Mouse (Mus musculus) hindbrain, embryonic 14.5 days (tissue): ENCODE results near the gene Cybc1. TPM values are rescaled to one million over a fixed set of nuclear protein-coding genes. Genes with fewer than 3 reads are reported as not detected.

Experiments used
- ATAC-seq: fragments of 200-750 bp; cut with Nextera tagmentation; 2 replicates; pipeline ENCODE4 v1.8.0; 2017; ENCODE audit warnings: moderate number of reproducible peaks, mild to moderate bottlenecking, moderate TSS enrichment, moderate library complexity; ENCODE audit not compliant: low FRiP score
- DNase-seq: peaks from one replicate; pipeline ENCODE4 v3.0.0-alpha.2; 2015; ENCODE audit warnings: low spot score
- H3K27ac ChIP-seq: fragments of 300-500 bp; sonication (generic); 2 replicates; pipeline ENCODE4 v1.5.1; 2014; ENCODE audit warnings: mild to moderate bottlenecking, moderate library complexity
- H3K27me3 ChIP-seq: fragments of 300-500 bp; sonication (generic); 2 replicates; pipeline ENCODE4 v1.6.1; 2014; ENCODE audit warnings: mild to moderate bottlenecking, low read length, mixed read lengths; ENCODE audit not compliant: control insufficient read depth, insufficient read depth
- H3K36me3 ChIP-seq: fragments of 300-500 bp; sonication (generic); replicated peaks from 2 replicates; pipeline ENCODE4 v1.6.1; 2014; ENCODE audit not compliant: control insufficient read depth, insufficient read depth
- H3K4me1 ChIP-seq: fragments of 300-500 bp; sonication (generic); replicated peaks from 2 replicates; pipeline ENCODE4 v1.6.1; 2014; ENCODE audit warnings: antibody characterized with exemption, low read length, mixed read lengths; ENCODE audit not compliant: control insufficient read depth, insufficient read depth
- H3K4me2 ChIP-seq: fragments of 300-500 bp; sonication (generic); replicated peaks from 2 replicates; pipeline ENCODE4 v1.6.1; 2014; ENCODE audit warnings: mild to moderate bottlenecking, moderate library complexity
- H3K4me3 ChIP-seq: fragments of 300-500 bp; sonication (generic); replicated peaks from 2 replicates; pipeline ENCODE4 v1.5.1; 2014; ENCODE audit warnings: mild to moderate bottlenecking, low read length
- H3K9ac ChIP-seq: fragments of 300-500 bp; sonication (generic); 2 replicates; pipeline ENCODE4 v1.6.1; 2014
- H3K9me3 ChIP-seq: fragments of 300-500 bp; sonication (generic); 2 replicates; pipeline ENCODE4 v1.6.1; 2016; ENCODE audit warnings: low read length; ENCODE audit not compliant: control insufficient read depth
- WGBS: fragments of 180-500 bp; shearing (Covaris S2); extraction: QIAGEN DNeasy Blood & Tissue Kit; methylation state at CpG from one replicate; pipeline ENCODE4 v1.1.7; 2014; 5-methylcytosine and 5-hydroxymethylcytosine counted together
- polyA plus RNA-seq: library from polyadenylated mRNA; unstranded; fragments of >200 nt; fragmentation: Nextera tagmentation; extraction: Ambion mirVana; gene quantifications from 2 replicates; pipeline ENCODE4 v1.2.1, GENCODE M21; 2014

The Cybc1 gene
- polyA plus RNA-seq = 36.3 and 37.5 TPM in 2 replicates

DNA sequence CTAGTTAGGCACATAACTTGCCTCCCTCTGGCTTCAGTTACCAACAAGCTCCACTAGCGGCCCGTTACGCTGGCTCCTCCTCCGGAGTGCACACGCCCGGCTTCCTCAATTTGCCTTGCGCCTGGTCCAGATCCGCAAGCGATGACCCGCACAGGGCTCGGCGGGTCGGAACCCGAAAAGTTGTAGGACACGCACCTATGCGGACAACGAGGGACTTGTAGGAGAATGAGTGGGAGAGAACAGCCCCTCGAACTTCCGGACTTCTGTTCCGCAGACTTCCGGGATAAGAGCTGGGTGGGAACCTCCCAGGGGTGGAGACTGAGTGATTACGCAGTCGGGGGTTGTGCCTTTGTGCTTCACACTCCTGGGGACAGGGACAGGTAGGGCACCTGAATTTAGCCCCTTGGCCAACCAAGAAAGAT, at the start of gene Cybc1:
Cybc1 (minus strand) TSS at position 305 of the 422 bp plus-strand sequence.
- under 1% methylated on average over 23 of the region's 23 CpGs for WGBS
- Histone ChIP-seq H3K9ac (peak within 1 kb of the TSS; percentile 70), H3K9me3 (no peaks in the 10 kb centered on the region), H3K36me3 (peaks cover 22% of the 10 kb centered on the region), H3K4me3 (peak within 1 kb of the TSS; percentile 56), H3K4me1 (peaks cover 18% of the 10 kb centered on the region), H3K27ac (peak within 1 kb of the TSS; percentile 47), H3K27me3 (no peaks in the 10 kb centered on the region), H3K4me2 (peak within 1 kb of the TSS; percentile 78)
- DNase-seq (peak; percentile 78), ATAC-seq (peak; percentile 87)

DNA sequence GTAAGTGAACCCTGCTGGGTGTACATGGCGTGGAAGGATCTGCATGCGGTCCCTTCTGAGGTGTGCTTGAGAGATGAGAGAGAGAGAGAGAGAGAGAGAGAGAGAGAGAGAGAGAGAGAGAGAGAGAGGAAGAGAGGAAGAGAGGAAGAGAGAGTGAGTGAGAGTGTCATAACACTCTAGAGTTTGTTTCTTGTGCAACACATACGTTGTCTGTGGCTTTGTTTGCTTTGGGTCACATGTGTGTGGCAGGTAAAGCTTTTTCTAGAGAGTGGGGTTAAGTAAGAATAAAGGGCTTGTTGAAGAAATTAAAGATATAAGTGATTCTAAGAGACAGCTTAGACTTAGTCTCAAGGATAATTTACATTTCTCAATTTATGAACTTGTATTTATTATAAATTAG, 48.9 kb upstream of the Cybc1 start:
- WGBS = 91% methylated on average over 3 of the region's 3 CpGs
- H3K36me3 ChIP-seq = peaks cover 4% of the 10 kb centered on the region; the same call in 1 of the 2 replicates

DNA sequence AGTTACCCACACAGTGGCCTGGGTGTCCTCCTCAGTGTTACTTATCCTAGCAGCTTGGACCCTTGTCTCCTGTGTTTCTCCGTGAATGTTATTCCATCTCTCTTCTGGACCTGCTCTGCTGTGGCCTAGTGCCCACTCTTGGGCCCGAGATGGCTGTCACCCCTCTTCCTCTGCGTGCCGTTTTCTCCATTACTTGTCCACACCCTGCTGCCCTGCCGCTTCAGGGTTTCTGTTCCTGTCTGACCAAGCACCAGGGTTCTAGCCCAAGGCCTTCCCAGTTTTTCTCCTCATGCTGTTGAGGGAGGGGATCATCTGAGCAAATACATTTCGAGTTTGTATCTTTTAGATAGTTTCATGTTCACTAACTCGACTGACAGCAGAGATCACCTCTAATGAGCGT, 48.4 kb upstream of the Cybc1 start:
- Histone ChIP-seq H3K9me3 (no peaks in the 10 kb centered on the region), H3K9ac (no peak overlapping the region), H3K27ac (no peak overlapping the region), H3K4me2 (no peak overlapping the region), H3K36me3 (peaks cover 5% of the 10 kb centered on the region; the same call in 1 of the 2 replicates), H3K27me3 (no peaks in the 10 kb centered on the region), H3K4me3 (no peak overlapping the region), H3K4me1 (no peaks in the 10 kb centered on the region)
- no peak for ATAC-seq
- WGBS = 94% methylated on average over 8 of the region's 8 CpGs
- DNase-seq = no peak

More for the DNA sequence above, 48.9 kb upstream of the Cybc1 start:
- no peak overlapping the region for H3K27ac ChIP-seq
- H3K4me2 ChIP-seq = no peak overlapping the region
- H3K27me3 ChIP-seq = no peaks in the 10 kb centered on the region
- DNase-seq (no peak), ATAC-seq (no peak)
- no peak overlapping the region for H3K4me3 ChIP-seq
- H3K9ac ChIP-seq = no peak overlapping the region
- H3K4me1 ChIP-seq = no peaks in the 10 kb centered on the region
- no peaks in the 10 kb centered on the region for H3K9me3 ChIP-seq

DNA sequence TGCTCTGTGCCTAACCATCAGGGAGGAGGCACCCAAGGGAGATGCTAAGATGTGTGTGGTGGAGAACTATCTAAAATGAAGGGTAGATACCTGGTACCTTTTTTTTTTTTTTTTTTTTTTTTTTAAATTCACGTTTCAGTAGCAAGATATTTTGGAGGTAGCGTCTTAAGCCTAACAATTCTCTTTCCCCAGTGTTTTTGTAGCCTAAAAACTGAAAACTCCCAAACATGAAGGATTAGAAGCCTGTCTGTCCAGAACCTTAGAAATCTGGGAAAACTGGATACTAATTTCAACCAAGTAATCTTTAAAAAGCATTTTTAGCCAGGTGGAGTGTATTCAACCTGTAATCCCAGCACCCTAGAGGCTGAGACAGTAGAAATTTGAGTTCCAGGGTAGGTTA, 32.0 kb upstream of the Cybc1 start:
- Histone ChIP-seq H3K9ac (peak overlapping the region; percentile 98), H3K27me3 (no peaks in the 10 kb centered on the region), H3K9me3 (no peaks in the 10 kb centered on the region), H3K4me1 (peaks cover 27% of the 10 kb centered on the region), H3K27ac (no peak overlapping the region), H3K4me2 (peak overlapping the region; percentile 75), H3K36me3 (peaks cover 37% of the 10 kb centered on the region), H3K4me3 (peak overlapping the region; percentile 99)
- WGBS = 54% methylated on average over 2 of the region's 2 CpGs
- DNase-seq = no peak
- ATAC-seq = no peak

DNA sequence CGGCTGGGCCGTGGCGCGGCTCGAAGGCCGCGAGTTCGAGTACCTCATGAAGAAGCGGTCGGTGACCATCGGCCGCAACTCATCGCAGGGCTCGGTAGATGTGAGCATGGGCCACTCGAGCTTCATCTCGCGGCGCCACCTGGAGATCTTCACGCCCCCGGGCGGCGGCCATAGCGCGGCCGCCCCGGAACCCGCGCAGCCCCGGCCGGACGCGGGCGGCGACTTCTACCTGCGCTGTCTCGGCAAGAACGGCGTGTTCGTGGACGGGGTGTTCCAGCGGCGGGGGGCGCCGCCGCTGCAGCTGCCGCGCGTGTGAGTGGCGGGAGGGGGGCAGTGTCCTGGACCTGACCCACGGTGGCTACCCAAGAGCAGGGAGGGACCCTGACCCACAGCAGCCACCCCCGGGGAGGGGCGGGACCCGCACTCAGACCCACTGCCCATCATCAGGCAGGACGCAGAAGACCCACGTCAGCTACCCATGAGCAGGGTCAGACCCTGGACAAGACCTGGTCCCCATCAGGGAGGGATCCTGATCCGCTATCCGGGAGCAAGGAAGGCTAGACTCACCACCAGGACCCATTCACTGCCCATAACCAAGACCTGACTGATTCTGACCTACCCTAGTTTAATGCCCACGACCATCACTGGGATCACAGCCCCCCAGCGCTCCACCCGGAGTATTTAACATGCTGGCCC, 31.2 kb upstream of the Cybc1 start:
- ATAC-seq (peak; percentile 10; the same call in 1 of the 2 replicates), DNase-seq (no peak)
- Histone ChIP-seq H3K9ac (peak overlapping the region; percentile 98), H3K36me3 (peaks cover 44% of the 10 kb centered on the region), H3K4me1 (peaks cover 27% of the 10 kb centered on the region), H3K4me3 (peak overlapping the region; percentile 99), H3K27ac (peak overlapping the region; percentile 96), H3K9me3 (no peaks in the 10 kb centered on the region), H3K4me2 (peak overlapping the region; percentile 75), H3K27me3 (no peaks in the 10 kb centered on the region)
- under 1% methylated on average over 42 of the region's 60 CpGs for WGBS

DNA sequence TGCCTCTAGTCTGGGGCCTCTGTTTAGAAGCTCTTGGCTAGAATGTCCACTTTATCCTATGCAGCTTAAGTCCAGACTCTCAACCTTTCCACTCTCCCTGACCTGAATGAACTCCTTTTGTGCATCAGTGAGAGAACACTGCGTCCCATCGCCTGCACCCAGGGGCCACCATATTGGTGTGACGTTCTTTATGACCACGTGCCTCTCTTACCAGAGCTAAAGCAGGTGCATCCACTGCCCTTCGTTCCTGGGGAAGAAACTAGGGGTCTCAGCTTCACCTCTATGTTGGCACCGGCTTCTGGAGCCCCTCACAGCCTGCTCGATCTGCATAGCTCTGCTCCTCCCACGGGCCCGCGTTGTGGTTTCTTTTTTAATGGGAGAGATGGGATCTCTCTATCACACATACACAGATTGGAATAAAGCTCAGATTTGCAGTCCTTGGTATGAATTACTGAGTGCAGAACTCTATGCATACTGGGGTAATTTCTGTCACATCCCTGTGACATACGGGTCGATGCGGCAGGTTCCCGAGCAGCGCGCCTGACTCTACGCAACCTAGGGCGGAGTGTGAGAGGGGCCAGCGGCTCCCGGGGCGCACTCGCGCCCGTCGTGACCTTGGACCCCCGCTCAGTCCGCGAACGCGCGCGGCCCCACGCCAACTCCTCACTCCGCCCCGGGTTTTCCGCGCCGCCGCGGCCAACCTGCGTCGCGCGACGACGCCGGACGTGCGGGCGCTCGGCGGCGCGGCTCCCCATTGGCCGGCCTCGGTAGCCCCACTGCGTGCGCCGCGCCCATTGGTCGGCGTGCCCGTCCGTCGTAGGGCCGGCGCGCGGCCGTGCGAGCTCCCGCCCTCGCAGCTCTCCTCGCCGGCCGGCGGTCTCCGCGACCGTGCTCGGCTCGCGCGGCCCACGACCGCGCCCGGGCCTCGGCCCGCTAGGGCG, 30.3 kb upstream of the Cybc1 start, which contains the start of gene Foxk2:
Foxk2 (plus strand) TSS at position 831 of the 941 bp plus-strand sequence.
- H3K27ac ChIP-seq = peak within 1 kb of the TSS; percentile 96
- H3K9me3 ChIP-seq = no peaks in the 10 kb centered on the region
- under 1% methylated on average over 89 of the region's 91 CpGs for WGBS
- H3K9ac ChIP-seq = peak within 1 kb of the TSS; percentile 98
- no peaks in the 10 kb centered on the region for H3K27me3 ChIP-seq
- peak; percentile 96 for DNase-seq
- H3K4me2 ChIP-seq = peak within 1 kb of the TSS; percentile 75
- peak within 1 kb of the TSS; percentile 99 for H3K4me3 ChIP-seq
- H3K4me1 ChIP-seq = peaks cover 27% of the 10 kb centered on the region
- H3K36me3 ChIP-seq = peaks cover 50% of the 10 kb centered on the region
- peak; percentile 97 for ATAC-seq

DNA sequence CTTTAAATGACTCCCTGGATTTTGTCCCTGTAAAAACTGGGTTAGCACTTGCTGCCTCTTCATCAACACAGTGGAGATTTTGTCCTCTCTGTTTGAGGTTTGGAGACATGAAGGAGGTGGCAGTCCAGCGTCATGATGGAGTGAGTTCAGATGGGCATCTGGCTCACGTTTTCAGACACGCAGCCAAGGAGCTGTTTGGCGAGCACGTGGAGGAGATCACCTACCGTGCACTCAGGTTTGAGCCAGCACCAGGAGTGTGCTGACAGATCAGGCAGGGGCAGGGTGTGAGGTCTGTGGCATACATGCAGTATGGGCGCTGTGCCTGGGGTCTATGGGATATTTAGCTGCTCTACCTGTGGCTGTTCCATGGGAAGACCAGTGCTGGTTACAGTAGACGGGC, 21.1 kb upstream of the Cybc1 start:
- Histone ChIP-seq H3K27ac (no peak overlapping the region), H3K4me1 (no peaks in the 10 kb centered on the region), H3K4me2 (no peak overlapping the region), H3K9me3 (no peaks in the 10 kb centered on the region), H3K36me3 (peaks cover 98% of the 10 kb centered on the region), H3K4me3 (no peak overlapping the region), H3K27me3 (no peaks in the 10 kb centered on the region), H3K9ac (no peak overlapping the region)
- no peak for DNase-seq
- no peak for ATAC-seq
- WGBS = 89% methylated on average over 8 of the region's 8 CpGs

DNA sequence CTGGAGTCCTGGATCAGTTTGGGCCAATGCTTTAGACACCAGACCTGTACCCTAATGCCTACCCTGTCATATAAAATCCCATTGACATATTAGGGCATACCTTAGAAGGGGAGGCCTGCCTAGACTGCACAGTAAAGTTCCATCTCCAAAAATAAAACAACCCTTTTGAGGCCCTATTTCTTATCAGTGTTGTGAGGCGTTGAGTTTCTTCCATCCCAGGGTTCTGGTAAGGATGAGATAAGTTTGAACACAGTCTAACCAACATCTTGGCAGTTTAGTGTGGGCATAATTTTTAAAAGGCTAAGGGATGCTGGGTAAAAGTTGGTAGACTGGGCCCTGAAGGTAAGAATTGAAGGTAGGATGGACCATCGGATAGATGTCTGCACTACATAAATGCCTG, 10.5 kb upstream of the Cybc1 start:
- H3K27ac ChIP-seq = no peak overlapping the region
- WGBS = 100% methylated on average over 2 of the region's 2 CpGs
- no peaks in the 10 kb centered on the region for H3K27me3 ChIP-seq
- H3K4me3 ChIP-seq = no peak overlapping the region
- H3K9me3 ChIP-seq = no peaks in the 10 kb centered on the region
- DNase-seq (no peak), ATAC-seq (no peak)
- H3K9ac ChIP-seq = no peak overlapping the region
- peak overlapping the region; percentile 19 for H3K4me2 ChIP-seq
- H3K4me1 ChIP-seq = peaks cover 35% of the 10 kb centered on the region
- H3K36me3 ChIP-seq = peaks cover 60% of the 10 kb centered on the region
